Mouse (Mus musculus) embryo, embryonic 10 days (tissue): ENCODE measurements around the gene Acvr2b.

Source experiments
- DNase-seq: peaks from one replicate; pipeline ENCODE4 v3.0.0-alpha.2; 2015; ENCODE audit warnings: low spot score

Acvr2b gene

GRCm38 (mm10) chr9:119473608-119474164 lies 71.8 kb downstream of the Acvr2b start:
- no peak for DNase-seq

GRCm38 (mm10) chr9:119474717-119475611 lies 73.0 kb downstream of the Acvr2b start:
- DNase-seq: peak; percentile 47

- DNase-seq: no peak
Measured at GRCm38 (mm10) chr9:119477754-119478153, 75.8 kb downstream of the Acvr2b start.

GRCm38 (mm10) chr9:119478345-119478744 lies 76.4 kb downstream of the Acvr2b start:
- DNase-seq: no peak

GRCm38 (mm10) chr9:119479297-119479696 lies 77.4 kb downstream of the Acvr2b start:
- no peak for DNase-seq

GRCm38 (mm10) chr9:119481612-119482011 lies 79.7 kb downstream of the Acvr2b start:
- no peak for DNase-seq

GRCm38 (mm10) chr9:119483554-119484353 lies 81.8 kb downstream of the Acvr2b start:
- DNase-seq: no peak

- DNase-seq: no peak
Measured at GRCm38 (mm10) chr9:119484420-119484819, 82.5 kb downstream of the Acvr2b start.
